Mouse (Mus musculus) thymus, postnatal 10 days (tissue): ENCODE measurements around the gene Olfr1354.
"Not testable (repeated sequence)": the region's sequence is repeated elsewhere in the genome, so short reads cannot be mapped to it uniquely, and the experiment has no call there.

ENCODE experiments used
- DNase-seq, 2 experiments: peaks; one replicate each; pipeline ENCODE4 v3.0.0; 2021; ENCODE audit warnings: low spot score in 2 of 2

Gene Olfr1354

DNA sequence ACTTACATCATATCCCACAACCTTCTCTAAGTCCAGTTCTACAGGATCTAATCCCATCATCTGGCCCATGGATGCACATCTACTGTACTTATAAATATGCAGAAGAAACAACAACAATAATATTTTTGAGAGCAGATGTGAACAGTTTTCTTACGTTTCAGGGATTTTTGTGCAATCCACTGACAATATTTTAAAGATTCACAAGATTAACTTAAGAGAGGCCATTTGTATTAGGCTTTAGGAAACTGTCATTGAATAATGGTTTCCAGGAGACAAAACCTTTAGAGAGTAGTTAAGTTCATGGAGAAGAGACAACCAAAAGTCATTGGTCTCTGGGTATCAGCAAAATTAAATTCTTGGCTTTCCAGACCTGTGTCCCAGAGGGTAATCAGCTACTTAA is at the start of gene Olfr1354:
Olfr1354 (plus strand) TSS at position 301 of the 400 bp plus-strand sequence.
- DNase-seq = not testable (repeated sequence)

DNA sequence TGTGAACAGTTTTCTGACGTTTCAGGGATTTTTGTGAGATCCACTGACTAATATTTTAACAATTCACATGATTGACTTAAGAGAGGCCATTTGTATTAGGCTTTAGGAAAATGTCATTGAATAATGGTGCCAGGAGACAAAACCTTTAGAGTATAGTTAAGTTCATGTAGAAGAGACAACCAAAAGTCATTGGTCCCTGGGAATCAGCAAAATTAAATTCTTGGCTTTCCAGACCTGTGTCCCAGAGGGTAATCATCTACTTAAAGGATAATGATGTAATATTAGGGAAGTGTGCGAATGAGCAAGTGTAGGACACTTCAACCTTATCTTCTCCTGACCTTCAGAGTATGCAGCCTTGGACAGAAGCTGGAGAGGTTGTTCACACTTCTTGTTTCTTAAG is 37.7 kb upstream of the Olfr1354 start, which contains the start of gene Olfr1355:
Olfr1355 (plus strand) TSS at position 301 of the 400 bp plus-strand sequence.
- DNase-seq = no peak

DNA sequence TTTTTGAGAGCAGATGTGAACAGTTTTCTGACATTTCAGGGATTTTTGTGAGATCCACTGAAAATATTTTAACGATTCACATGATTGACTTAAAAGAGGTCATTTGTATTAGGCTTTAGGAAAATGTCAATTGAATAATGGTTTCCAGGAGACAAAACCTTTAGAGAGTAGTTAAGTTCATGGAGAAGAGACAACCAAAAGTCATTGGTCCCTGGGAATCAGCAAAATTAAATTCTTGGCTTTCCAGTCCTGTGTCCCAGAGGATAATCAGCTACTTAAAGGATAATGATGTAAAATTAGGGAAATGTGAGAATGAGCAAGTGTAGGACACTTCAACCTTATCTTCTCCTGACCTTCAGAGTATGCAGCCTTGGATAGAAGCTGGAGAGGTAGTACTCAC is 37.4 kb downstream of the Olfr1354 start, which contains the start of gene Olfr8:
Olfr8 (plus strand) TSS at position 301 of the 400 bp plus-strand sequence.
- not testable (repeated sequence) for DNase-seq

DNA sequence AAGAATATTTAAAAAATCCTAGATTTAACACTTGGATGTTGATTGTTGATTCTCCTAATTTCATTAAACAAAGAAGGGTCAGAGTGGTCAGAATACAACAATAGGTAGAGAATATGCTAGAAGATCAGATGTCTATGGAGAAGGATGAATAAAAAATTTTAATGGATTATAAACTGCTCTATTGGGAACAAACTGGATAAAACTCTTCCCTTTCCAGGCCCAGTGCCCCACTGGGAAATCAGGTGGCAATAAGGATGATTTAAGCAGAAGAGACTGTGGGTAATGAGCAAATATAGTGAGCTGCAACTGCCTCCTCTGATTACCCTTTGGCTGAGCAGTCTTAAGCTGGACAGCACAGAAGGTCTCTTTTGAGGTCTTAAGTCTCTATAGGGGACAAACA is 50.0 kb downstream of the Olfr1354 start, which contains the start of gene Olfr1353:
Olfr1353 (plus strand) TSS at position 301 of the 400 bp plus-strand sequence.
- DNase-seq = not testable (repeated sequence)
